Mouse (Mus musculus): Measurements from ENCODE around the gene Tex9.

GRCm38 (mm10) chr9:72464806-72465205, 27.2 kb downstream of the Tex9 start:
- TF ChIP-seq POLR2A (IDR thresholded peaks at IDR 0.05; ENCODE audit: low read depth, low read length) (no peak), CTCF (conservative IDR thresholded peaks at IDR 0.05; ENCODE audit: insufficient read depth, insufficient read length, low read depth, low read length) (no peak)

Measured in kidney, adult 2 months (tissue).